Mouse (Mus musculus): Measurements from ENCODE around the gene Tmtc4. TPM values are rescaled to one million over a fixed set of nuclear protein-coding genes. Genes with fewer than 3 reads are reported as not detected.

The Tmtc4 gene
- polyA plus RNA-seq, 1 experiment from 2014 or later: 25.2 TPM

DNA sequence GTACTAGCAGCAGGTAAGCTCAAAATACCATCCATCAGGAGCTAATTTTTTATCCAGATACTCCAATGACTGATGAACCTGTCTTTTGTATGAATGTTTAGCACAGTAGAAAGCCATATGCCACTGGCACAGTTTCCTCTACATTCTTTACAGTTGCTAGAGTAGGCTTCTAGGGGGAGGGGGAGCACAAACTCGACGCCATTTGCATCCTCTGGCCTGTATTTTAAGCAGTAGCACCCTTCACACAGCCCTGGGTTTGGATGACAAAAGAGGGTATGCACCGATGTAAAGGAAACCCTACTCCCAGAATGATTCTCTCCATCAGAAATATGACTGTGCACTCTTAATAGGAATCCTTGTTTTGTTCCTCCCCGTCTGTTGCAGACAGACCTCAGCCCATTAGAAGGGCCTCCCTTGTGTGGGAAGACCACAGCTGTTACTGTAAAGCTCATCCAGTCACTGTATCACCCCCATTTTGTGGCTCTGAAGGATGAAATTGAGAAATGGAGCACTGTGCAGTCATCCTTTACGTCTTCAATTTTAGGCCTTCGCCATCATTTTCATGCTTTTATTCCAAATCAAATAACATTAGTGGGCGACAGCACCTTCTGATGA lies 100.9 kb downstream of the Tmtc4 start:
- H3K27me3 ChIP-seq: no peaks in the 10 kb centered on the region
- no peak overlapping the region for H3K27ac ChIP-seq (replicated peaks)
- H3K36me3 ChIP-seq: no peaks in the 10 kb centered on the region
- no peak overlapping the region for H3K4me3 ChIP-seq (replicated peaks)
- no peaks in the 10 kb centered on the region for H3K9me3 ChIP-seq (replicated peaks)
- H3K4me1 ChIP-seq: peaks cover 18% of the 10 kb centered on the region
- no peak overlapping the region for H3K9ac ChIP-seq
- 67% methylated on average over 7 of the region's 7 CpGs for WGBS
- no peak overlapping the region for H3K4me2 ChIP-seq (replicated peaks)
- ATAC-seq (ENCODE audit: insufficient number of reproducible peaks, low FRiP score, low TSS enrichment, low read depth): no peak

DNA sequence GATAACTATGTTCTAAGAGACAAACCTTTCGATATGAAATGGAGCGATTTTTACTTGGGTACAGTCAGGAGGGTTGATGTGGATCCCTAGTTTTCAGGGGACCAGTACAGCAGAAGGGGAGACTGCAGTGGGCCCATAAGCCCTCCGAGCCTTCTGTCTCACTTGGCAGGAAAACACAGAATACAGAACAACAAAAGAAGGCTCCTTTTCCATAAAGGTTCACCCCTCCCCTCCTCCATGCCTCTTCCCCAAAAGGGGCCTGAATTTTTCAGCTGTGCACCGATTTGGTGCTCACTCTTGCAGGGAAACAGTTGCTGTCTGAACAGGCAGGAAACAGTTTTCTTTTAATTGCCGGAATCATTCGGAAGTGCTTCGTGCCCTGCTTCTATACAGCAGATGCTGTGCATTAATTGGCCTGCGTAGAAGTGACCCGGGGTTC lies 101.6 kb downstream of the Tmtc4 start:
- no peak overlapping the region for H3K27ac ChIP-seq (replicated peaks)
- no peak for ATAC-seq (ENCODE audit: insufficient number of reproducible peaks, low FRiP score, low TSS enrichment, low read depth)
- peaks cover 18% of the 10 kb centered on the region for H3K4me1 ChIP-seq
- H3K36me3 ChIP-seq: no peaks in the 10 kb centered on the region
- no peak overlapping the region for H3K9ac ChIP-seq
- no peak overlapping the region for H3K4me3 ChIP-seq (replicated peaks)
- H3K9me3 ChIP-seq (replicated peaks): no peaks in the 10 kb centered on the region
- 44% methylated on average over 9 of the region's 9 CpGs for WGBS
- H3K27me3 ChIP-seq: no peaks in the 10 kb centered on the region
- H3K4me2 ChIP-seq (replicated peaks): no peak overlapping the region

DNA sequence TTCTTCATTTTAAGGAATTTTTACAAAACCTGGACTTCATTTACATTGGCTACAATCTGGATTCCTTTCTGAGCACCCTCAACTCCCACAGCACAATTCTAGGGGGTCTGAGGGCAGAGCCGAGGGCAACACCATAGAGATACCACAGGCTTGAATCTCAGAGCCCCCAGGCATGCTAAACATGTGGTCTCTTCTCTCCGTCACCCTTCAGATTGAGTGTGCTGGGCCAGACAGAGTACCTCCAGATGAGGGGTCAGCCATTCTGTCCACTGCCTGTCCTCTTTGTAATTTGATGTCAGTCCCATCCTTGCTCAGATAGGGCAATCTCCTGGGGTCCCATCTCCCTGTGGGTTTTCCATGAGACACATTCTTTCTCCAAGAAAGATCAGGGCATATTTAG lies 102.1 kb downstream of the Tmtc4 start:
- Histone ChIP-seq H3K4me1 (peaks cover 18% of the 10 kb centered on the region), H3K36me3 (no peaks in the 10 kb centered on the region), H3K4me2 (replicated peaks) (no peak overlapping the region), H3K4me3 (replicated peaks) (no peak overlapping the region), H3K9me3 (replicated peaks) (no peaks in the 10 kb centered on the region), H3K27ac (replicated peaks) (no peak overlapping the region), H3K27me3 (no peaks in the 10 kb centered on the region), H3K9ac (no peak overlapping the region)
- WGBS: 61% methylated on average over 2 of the region's 2 CpGs
- no peak for ATAC-seq (ENCODE audit: insufficient number of reproducible peaks, low FRiP score, low TSS enrichment, low read depth)

DNA sequence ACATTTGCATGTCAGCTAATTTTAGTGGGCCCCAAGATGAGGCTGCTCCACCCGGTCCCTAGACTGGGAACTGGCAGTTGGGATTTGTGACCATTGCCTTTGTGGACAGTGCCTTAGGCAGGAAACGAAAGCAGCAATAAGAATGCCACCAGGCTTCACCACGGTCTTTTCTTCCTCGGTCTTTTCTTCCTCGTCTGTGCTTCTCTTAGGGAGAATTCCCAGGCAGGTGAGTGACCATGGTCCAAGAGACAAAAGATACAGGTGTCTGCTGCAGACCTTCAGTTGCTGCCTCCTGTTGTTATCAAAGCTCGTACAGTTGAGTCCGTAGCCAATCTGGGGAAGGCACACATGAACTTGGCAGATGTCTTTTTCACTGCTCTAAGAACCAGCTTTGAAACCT lies 103.5 kb downstream of the Tmtc4 start:
- Histone ChIP-seq H3K9me3 (replicated peaks) (no peaks in the 10 kb centered on the region), H3K4me2 (replicated peaks) (no peak overlapping the region), H3K36me3 (no peaks in the 10 kb centered on the region), H3K4me3 (replicated peaks) (no peak overlapping the region), H3K4me1 (peaks cover 18% of the 10 kb centered on the region), H3K9ac (no peak overlapping the region), H3K27ac (replicated peaks) (no peak overlapping the region), H3K27me3 (no peaks in the 10 kb centered on the region)
- WGBS: 69% methylated on average over 7 of the region's 7 CpGs
- ATAC-seq (ENCODE audit: insufficient number of reproducible peaks, low FRiP score, low TSS enrichment, low read depth): no peak

DNA sequence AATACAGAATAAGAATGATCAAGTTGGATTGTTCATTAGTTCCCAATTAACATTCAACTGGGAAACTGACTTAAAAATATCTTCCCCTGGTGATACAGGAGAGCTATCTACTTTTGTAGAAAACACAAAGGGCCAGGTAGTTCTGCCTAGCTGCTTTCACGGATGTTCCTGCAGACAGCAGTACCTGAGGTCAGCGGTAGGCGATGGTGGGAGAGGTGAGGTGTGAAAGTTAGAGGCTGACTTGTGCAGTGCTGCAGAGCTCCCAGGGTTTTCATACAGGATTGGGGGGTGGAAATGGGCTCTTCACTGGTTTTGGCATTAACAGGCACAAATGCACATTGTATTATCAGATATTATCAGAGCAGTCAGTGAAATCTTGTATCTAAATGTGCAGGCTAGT lies 106.0 kb downstream of the Tmtc4 start:
- Histone ChIP-seq H3K27ac (replicated peaks) (no peak overlapping the region), H3K4me1 (peaks cover 13% of the 10 kb centered on the region), H3K27me3 (0 out of 2 replicates have a peak, but pooled peaks cover 2% of the 10 kb centered on the region), H3K4me2 (replicated peaks) (no peak overlapping the region), H3K36me3 (no peaks in the 10 kb centered on the region), H3K9me3 (replicated peaks) (no peaks in the 10 kb centered on the region), H3K9ac (no peak overlapping the region), H3K4me3 (replicated peaks) (no peak overlapping the region)
- ATAC-seq (ENCODE audit: insufficient number of reproducible peaks, low FRiP score, low TSS enrichment, low read depth): no peak
- WGBS: 88% methylated on average over 3 of the region's 3 CpGs

DNA sequence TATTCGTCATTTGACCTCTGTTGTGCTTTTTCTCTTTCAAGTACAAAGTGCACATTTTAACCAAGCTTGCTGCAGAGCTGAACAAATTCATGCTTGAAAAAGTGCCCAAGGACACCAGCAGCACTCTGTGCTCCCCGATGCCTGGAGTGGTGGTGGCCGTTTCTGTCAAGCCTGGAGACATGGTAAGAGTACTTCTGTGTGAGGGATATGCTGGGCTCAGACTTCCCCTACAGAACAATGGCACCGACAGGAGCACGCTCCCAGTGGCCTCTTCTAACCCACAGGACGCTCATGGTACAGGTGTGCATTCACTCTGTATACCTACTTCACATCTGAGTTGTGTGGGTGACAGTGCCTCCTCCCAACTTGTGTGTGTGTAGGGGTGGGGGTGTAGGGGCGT lies 107.1 kb downstream of the Tmtc4 start:
- Histone ChIP-seq H3K36me3 (no peaks in the 10 kb centered on the region), H3K27me3 (0 out of 2 replicates have a peak, but pooled peaks cover 2% of the 10 kb centered on the region), H3K9ac (no peak overlapping the region), H3K27ac (replicated peaks) (no peak overlapping the region), H3K4me1 (peaks cover 5% of the 10 kb centered on the region; the same call in 1 of the 2 replicates), H3K4me3 (replicated peaks) (no peak overlapping the region), H3K4me2 (replicated peaks) (no peak overlapping the region), H3K9me3 (replicated peaks) (no peaks in the 10 kb centered on the region)
- no peak for ATAC-seq (ENCODE audit: insufficient number of reproducible peaks, low FRiP score, low TSS enrichment, low read depth)
- WGBS: 69% methylated on average over 7 of the region's 7 CpGs

DNA sequence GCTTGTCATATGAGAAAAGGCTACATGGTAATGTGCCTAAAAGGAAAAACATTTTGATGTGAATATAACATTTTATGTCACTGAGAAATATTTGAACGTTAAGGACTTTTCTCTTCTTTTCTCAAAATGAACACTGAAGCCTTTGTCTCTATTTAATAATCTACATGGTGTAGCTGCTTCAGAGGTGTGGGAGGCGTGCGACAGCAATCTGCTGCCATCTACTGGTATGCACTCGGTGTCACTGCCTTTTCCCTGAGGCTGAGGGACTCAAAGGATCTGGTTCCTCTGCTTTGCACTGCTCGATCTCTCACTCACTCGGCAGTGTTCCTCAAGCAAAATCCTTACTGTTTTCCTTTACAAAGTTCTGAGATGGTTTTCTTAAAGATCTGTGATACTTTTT lies 107.7 kb downstream of the Tmtc4 start:
- H3K4me2 ChIP-seq (replicated peaks): no peak overlapping the region
- no peak overlapping the region for H3K9ac ChIP-seq
- 3% methylated on average over 6 of the region's 6 CpGs for WGBS
- H3K27ac ChIP-seq (replicated peaks): no peak overlapping the region
- H3K4me3 ChIP-seq (replicated peaks): no peak overlapping the region
- H3K36me3 ChIP-seq: no peaks in the 10 kb centered on the region
- H3K4me1 ChIP-seq: 0 out of 2 replicates have a peak, but pooled peaks cover 3% of the 10 kb centered on the region
- peak; percentile 77; the same call in 1 of the 2 replicates for ATAC-seq (ENCODE audit: insufficient number of reproducible peaks, low FRiP score, low TSS enrichment, low read depth)
- H3K27me3 ChIP-seq: 0 out of 2 replicates have a peak, but pooled peaks cover 2% of the 10 kb centered on the region
- H3K9me3 ChIP-seq (replicated peaks): no peaks in the 10 kb centered on the region

DNA sequence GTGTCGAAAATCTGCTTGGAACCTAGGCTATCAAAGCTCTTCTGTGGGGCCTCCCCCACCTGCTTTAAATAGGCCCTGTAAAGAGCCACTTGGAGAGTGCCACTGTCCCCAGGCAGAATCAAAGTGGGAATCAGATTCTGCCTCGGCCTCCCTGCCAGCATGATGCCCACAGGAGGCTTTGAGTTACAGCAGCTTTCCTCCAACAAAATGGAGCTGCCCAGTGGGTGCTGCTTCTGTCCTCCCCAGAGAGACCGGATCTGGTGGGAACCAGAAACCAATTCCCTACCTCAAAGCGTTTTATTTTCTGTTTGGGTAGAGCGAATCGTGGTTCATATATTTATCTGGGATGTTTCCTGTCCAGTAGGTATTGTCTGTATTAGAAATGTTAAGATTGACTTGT lies 108.2 kb downstream of the Tmtc4 start:
- H3K9me3 ChIP-seq (replicated peaks): no peaks in the 10 kb centered on the region
- no peak overlapping the region for H3K27ac ChIP-seq (replicated peaks)
- H3K4me1 ChIP-seq: 0 out of 2 replicates have a peak, but pooled peaks cover 3% of the 10 kb centered on the region
- H3K9ac ChIP-seq: no peak overlapping the region
- H3K4me2 ChIP-seq (replicated peaks): no peak overlapping the region
- peak; percentile 29; the same call in 1 of the 2 replicates for ATAC-seq (ENCODE audit: insufficient number of reproducible peaks, low FRiP score, low TSS enrichment, low read depth)
- 0 out of 2 replicates have a peak, but pooled peaks cover 2% of the 10 kb centered on the region for H3K27me3 ChIP-seq
- no peak overlapping the region for H3K4me3 ChIP-seq (replicated peaks)
- WGBS: 55% methylated on average over 6 of the region's 6 CpGs
- H3K36me3 ChIP-seq: no peaks in the 10 kb centered on the region

DNA sequence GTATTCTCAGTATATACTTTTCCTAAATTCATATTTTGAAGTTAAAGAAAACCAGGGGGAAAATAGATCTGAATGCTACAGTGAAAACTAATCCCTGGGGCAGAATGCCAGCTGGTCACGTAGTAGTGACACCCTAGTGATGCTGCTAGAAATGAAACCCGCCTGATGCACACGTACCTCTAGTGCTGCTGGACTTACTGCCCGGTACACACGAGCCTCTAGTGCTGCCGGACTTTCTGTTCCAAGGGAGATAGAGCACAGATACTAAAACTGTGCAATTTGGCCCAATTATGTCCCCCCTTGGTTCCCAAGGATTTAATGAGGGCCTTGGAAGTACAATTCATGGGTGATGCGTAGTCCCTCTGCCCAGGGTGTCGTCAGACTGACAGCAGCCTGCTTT lies 108.8 kb downstream of the Tmtc4 start:
- no peak overlapping the region for H3K4me2 ChIP-seq (replicated peaks)
- H3K27me3 ChIP-seq: 0 out of 2 replicates have a peak, but pooled peaks cover 2% of the 10 kb centered on the region
- ATAC-seq (ENCODE audit: insufficient number of reproducible peaks, low FRiP score, low TSS enrichment, low read depth): no peak
- H3K9me3 ChIP-seq (replicated peaks): no peaks in the 10 kb centered on the region
- H3K4me3 ChIP-seq (replicated peaks): no peak overlapping the region
- H3K9ac ChIP-seq: no peak overlapping the region
- H3K36me3 ChIP-seq: no peaks in the 10 kb centered on the region
- WGBS: 75% methylated on average over 8 of the region's 8 CpGs
- H3K27ac ChIP-seq (replicated peaks): no peak overlapping the region
- 0 out of 2 replicates have a peak, but pooled peaks cover 3% of the 10 kb centered on the region for H3K4me1 ChIP-seq

DNA sequence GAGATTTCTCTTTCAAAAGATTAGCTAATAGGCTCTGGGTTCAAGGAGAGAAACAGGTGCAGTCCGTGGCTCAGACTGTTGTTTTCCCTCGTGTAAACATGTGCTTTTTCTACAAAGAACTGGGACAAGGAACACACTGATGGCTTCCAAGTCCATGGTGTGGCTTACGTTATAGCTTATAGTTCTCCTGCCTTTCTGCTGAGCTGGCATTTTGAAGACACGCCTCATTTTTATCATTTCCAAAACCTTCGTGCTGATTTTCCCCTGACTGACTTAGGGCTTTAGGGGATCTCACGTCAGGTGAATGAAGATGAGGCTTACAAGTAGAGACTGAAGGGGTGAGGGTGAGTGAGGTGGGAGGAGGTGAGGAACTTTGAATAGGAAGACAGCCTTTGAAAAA lies 111.2 kb downstream of the Tmtc4 start:
- H3K4me3 ChIP-seq (replicated peaks): no peak overlapping the region

DNA sequence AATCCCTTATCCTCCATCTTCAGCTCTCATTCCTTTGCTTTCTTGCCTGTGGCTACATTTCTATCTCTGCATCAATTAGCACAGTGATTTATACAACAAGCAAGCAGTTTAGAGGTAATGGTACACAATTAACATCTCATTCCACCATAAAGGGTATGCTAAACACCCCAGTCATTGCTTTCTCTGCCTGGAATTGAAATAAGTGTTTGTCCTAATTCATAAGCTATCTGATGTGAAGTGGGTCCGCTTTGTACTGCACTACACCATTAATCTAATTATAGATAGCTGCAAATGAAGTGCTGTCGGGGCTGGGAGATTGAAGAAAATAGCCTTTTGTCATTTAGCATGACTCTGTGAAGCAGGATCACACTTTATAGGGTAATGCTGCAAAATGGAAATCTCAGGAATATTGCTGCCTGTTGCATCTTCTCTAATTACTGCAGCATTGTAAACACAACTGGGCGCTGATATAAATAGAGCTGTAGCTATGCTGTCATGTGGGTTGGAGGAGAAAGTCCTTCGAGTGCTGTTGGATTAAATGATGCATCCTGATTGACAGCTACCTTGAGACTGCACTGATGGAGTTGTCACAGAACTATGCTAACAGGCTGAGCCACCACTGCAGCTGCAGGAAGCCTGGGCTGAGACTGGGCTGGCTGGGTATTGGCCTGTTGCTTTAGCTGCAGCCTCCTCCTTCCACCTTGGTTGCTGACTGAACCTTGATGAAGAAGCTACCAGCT lies 111.8 kb downstream of the Tmtc4 start:
- Histone ChIP-seq H3K9ac (no peak overlapping the region), H3K27ac (replicated peaks) (no peak overlapping the region), H3K4me3 (replicated peaks) (no peak overlapping the region), H3K4me2 (replicated peaks) (no peak overlapping the region), H3K9me3 (replicated peaks) (no peaks in the 10 kb centered on the region), H3K4me1 (0 out of 2 replicates have a peak, but pooled peaks cover 3% of the 10 kb centered on the region), H3K36me3 (no peaks in the 10 kb centered on the region), H3K27me3 (0 out of 2 replicates have a peak, but pooled peaks cover 2% of the 10 kb centered on the region)
- ATAC-seq (ENCODE audit: insufficient number of reproducible peaks, low FRiP score, low TSS enrichment, low read depth): no peak
- 51% methylated on average over 4 of the region's 4 CpGs for WGBS

More for the DNA sequence above, 111.2 kb downstream of the Tmtc4 start:
- Histone ChIP-seq H3K4me2 (replicated peaks) (no peak overlapping the region), H3K9ac (no peak overlapping the region), H3K27me3 (0 out of 2 replicates have a peak, but pooled peaks cover 2% of the 10 kb centered on the region), H3K9me3 (replicated peaks) (no peaks in the 10 kb centered on the region), H3K36me3 (no peaks in the 10 kb centered on the region), H3K27ac (replicated peaks) (no peak overlapping the region), H3K4me1 (0 out of 2 replicates have a peak, but pooled peaks cover 3% of the 10 kb centered on the region)
- WGBS: 57% methylated on average over 6 of the region's 6 CpGs
- no peak for ATAC-seq (ENCODE audit: insufficient number of reproducible peaks, low FRiP score, low TSS enrichment, low read depth)

Data from embryonic facial prominence, embryonic 15.5 days (tissue).